Mouse (Mus musculus): ENCODE data around the gene Rsad2.

The Rsad2 gene

DNA sequence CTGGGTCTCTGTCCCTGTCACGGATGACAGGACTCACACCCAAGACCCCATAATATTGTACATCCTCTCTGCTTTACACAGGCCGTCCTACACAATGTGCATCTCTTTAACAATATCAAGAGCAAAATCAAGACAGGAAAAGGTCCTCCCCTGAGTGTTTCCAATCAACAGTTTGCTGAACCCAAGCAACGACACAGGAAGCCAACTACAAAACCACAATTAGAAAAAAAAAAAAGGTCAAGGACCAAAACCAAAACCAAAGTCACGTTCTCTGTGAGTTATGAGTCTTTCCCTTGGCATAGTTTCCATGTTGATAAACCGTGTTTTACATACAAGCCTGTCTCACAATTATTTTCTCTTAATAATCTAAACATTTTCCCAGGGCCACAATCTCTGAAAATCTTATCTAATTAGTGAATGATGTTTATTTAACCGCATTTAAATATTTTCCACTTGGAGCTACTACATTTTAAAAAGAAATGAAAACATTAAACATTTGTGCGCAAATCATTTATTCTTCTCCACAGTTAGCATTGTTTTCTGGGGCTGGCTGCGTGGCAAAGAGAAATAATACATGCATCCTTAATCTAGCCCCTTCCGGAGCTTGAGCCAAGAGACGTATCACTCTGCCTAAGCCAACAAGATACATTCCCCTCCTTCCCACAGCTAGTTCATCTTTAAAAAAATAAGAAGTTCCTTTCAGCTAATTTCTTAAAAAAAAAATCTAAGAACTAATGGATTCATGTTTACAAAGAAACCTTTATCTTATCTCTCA lies 54.4 kb downstream of the Rsad2 start:
- peak; percentile 67 for DNase-seq (ENCODE audit: low read depth, low spot score)

DNA sequence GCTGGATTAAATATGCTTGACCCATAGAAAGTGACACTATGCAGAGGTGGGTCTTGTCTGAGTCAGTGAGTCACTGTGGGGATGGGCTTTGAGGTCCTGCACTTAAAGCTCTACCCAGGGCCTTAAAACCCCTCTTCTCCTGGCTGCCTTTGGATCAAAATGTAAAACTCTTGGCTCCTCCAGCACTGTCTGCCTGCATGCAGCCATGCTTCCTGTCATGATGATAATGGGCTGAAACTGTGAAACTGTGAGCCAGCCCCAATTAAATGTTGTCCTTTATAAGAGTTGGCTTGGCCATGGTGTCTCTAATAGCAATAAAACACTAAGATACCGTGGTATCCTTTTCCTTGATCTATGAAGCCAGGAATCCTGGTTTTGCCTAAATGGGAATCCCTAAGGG lies 55.0 kb downstream of the Rsad2 start:
- DNase-seq (ENCODE audit: low read depth, low spot score), result no peak

DNA sequence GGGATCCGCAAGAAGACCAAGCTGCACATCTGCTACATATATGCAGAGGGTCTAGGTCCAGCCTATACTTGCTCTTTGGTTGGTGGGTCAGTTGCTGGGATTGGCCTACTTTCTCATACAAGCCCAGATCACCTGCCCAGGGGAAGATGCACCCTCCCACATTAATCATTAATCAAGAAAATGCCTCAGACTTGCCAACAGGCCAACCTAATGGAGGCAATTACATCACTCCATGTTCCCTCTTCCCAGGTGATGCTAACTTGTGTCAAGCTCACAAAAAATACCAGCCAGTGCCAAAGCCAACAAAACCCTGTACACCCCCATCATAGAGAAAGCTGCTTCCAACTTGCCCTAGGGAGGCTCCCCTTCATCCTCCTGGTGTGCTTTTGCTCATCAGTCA lies 55.5 kb downstream of the Rsad2 start:
- DNase-seq (ENCODE audit: low read depth, low spot score), result no peak

DNA sequence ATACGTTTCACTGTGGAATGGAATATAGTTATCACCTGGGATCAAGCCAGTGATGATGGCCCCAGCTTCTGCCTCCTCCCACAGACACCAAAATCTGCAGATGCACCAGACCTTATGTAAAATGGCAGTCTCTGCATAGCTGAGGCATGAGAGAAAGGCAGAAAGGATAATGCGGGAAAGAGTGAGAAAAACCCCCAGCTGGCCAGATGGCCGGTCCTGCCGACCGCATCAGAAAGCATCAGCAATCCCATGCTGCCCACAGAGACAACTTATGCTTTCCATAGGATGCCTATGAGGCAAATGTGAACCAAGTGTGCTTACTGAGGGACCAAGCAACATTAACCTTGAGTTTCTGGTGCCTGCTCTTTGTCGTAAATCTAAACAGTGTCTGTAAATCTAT lies 56.9 kb downstream of the Rsad2 start:
- no peak for DNase-seq (ENCODE audit: low read depth, low spot score)

DNA sequence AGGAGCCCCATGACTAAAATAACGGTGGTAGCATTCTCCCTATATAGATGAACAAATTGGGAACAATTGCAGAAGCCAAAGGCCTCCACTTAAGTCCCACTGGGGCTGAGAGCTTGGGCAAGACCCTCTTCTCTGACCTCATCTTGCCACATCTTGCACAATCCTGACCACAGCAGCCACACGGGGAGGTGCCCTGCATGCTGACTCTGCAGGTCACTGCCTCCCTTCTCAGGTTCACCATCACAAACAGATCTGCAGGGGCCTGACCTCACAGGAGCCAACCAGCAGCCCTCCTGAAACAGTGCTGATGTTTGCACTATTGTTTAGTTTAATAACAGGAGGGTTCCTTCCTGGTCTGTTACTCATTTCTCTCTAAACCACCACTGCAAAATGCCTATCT lies 57.7 kb downstream of the Rsad2 start:
- peak; percentile 77 for DNase-seq (ENCODE audit: low read depth, low spot score)

DNA sequence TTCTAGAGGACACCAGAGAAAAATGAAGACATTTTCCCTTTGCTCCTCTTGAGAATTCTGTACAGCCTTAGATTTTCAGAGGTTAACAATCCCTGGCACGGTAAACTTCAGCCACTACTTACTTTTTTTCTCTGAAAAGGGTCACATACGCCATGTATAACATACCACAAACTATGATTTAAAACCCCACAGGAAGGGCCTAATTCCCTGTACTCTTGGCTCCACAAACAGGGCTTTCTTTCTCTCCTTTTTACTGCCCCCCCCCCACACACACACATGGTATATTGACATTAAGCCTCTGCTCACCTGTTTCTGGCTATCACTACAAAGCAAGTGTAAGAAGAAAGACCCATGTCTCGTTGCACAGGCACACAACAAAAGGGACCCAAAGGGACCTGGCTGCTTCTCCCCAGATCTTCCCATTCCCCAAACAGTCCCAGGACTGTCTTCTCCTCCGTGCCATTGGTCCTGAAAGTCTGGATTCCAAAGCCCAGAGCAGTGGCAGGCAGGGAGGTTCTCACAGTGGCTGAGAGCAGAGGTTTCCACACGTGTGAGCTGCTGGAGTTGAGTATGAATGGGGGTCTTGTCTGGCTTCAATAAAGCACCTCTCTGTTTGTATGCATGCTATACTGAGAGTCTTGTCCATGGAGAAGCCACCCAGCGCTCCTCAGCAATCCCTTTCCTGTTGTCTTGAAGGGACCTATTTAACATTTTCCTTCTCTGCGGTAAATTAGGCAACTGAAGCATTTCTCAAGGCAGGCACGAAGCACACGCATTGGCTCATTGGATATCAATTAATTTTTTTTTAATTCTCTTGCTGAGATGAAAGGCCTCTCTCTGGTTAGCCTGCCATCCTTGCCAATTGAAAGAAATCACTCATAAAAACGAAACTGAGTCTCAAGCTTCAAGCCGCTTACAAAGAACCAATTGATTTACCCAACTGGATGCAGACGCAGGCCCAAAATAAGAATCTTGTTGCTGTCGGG lies 61.5 kb downstream of the Rsad2 start:
- DNase-seq (ENCODE audit: low read depth, low spot score), result no peak

DNA sequence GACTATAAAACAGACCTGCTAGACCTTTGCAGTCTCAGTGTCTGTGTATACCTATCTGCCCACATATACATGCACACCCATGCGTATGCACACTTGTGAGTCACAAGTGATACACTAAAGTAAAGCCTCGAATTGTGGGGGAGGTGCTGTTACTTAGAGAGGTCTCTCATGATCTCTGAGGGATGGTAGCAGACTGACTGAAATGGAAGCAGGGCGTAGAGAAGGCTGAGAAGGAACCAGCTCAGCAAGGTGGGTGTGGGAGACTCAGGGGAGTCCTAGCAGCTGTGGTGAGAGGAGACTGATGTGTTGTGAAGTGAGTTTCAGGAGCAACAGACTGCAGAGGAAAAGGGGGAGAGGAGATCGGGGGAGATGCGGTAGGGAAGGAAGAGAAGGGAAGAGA lies 63.0 kb downstream of the Rsad2 start:
- no peak for DNase-seq (ENCODE audit: low read depth, low spot score)

Data from 3T3-L1 (cell line).